Mouse (Mus musculus) kidney, postnatal 0 days (tissue): ENCODE data around the gene Aspscr1. TPM values are rescaled to one million over a fixed set of nuclear protein-coding genes. Genes with fewer than 3 reads are reported as not detected.

Experiments used
- ATAC-seq: fragments of 200-750 bp; cut with Nextera tagmentation; replicated peaks from 2 replicates; pipeline ENCODE4 v1.8.0; 2017; ENCODE audit warnings: low read depth, moderate number of reproducible peaks, moderate TSS enrichment, moderate library complexity; ENCODE audit not compliant: low FRiP score
- DNase-seq: peaks from one replicate; pipeline ENCODE4 v3.0.0-alpha.2; 2016; ENCODE audit warnings: low spot score
- H3K27ac ChIP-seq: fragments of 300-500 bp; sonication (generic); 2 replicates; pipeline ENCODE4 v1.5.1; 2014; ENCODE audit warnings: mild to moderate bottlenecking
- H3K27me3 ChIP-seq: fragments of 300-500 bp; sonication (generic); 2 replicates; pipeline ENCODE4 v1.6.1; 2014; ENCODE audit warnings: low read length, mixed read lengths; ENCODE audit not compliant: insufficient read depth
- H3K36me3 ChIP-seq: fragments of 300-500 bp; sonication (generic); 2 replicates; pipeline ENCODE4 v1.6.1; 2014; ENCODE audit warnings: low read length, mixed read lengths; ENCODE audit not compliant: insufficient read depth
- H3K4me1 ChIP-seq: fragments of 300-500 bp; sonication (generic); replicated peaks from 2 replicates; pipeline ENCODE4 v1.6.1; 2014; ENCODE audit warnings: antibody characterized with exemption, low read length, mixed read lengths; ENCODE audit not compliant: insufficient read depth
- H3K4me2 ChIP-seq: fragments of 300-500 bp; sonication (generic); 2 replicates; pipeline ENCODE4 v1.6.1; 2014; ENCODE audit warnings: mild to moderate bottlenecking, low read length, moderate library complexity, mixed read lengths
- H3K4me3 ChIP-seq: fragments of 300-500 bp; sonication (generic); replicated peaks from 2 replicates; pipeline ENCODE4 v1.5.1; 2014; ENCODE audit warnings: low read depth, low read length
- H3K9ac ChIP-seq: fragments of 300-500 bp; sonication (generic); 2 replicates; pipeline ENCODE4 v1.6.1; 2014; ENCODE audit warnings: low read depth, low read length
- H3K9me3 ChIP-seq: fragments of 300-500 bp; sonication (generic); replicated peaks from 2 replicates; pipeline ENCODE4 v1.6.1; 2016; ENCODE audit warnings: low read length, inconsistent platforms, mixed read lengths
- CTCF ChIP-seq: IDR thresholded peaks from 2 replicates; pipeline ENCODE4 v1.5.1; 2016; ENCODE audit warnings: antibody characterized with exemption, low read depth, mild to moderate bottlenecking, moderate library complexity
- WGBS: fragments of 180-500 bp; shearing (Covaris S2); extraction: QIAGEN DNeasy Blood & Tissue Kit; methylation state at CpG from one replicate; pipeline ENCODE4 v1.1.7; 2014; 5-methylcytosine and 5-hydroxymethylcytosine counted together
- polyA plus RNA-seq: library from polyadenylated mRNA; unstranded; fragments of >200 nt; fragmentation: Nextera tagmentation; extraction: Ambion mirVana; gene quantifications from 2 replicates; pipeline ENCODE4 v1.2.1, GENCODE M21; 2015

Aspscr1 gene
- polyA plus RNA-seq, 1 experiment from 2014 or later = 122 TPM

DNA sequence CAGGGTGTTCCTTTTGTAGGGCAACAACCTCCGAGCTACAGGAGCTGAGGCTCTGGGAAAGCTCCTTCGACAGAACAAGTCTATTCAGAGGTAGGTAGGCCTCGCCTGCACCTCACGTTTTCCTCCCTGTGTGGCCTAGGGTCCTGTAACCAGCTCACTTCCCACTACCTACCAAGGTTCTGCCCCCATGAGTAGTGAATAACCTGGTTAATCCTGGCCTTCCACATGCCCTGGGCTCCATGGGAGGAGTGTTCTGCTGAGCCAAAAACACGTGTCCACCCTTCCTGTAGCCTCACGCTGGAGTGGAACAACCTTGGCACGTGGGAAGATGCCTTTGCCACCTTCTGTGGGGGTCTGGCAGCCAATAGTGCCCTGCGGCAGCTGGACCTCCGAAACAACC is 42.4 kb downstream of the Aspscr1 start:
- Histone ChIP-seq H3K27me3 (no peaks in the 10 kb centered on the region), H3K9ac (no peak overlapping the region), H3K4me3 (no peak overlapping the region), H3K9me3 (no peaks in the 10 kb centered on the region), H3K36me3 (0 out of 2 replicates have a peak, but pooled peaks cover 13% of the 10 kb centered on the region), H3K4me2 (no peak overlapping the region; the same call in 1 of the 2 replicates), H3K27ac (no peak overlapping the region), H3K4me1 (peaks cover 15% of the 10 kb centered on the region; the same call in 1 of the 2 replicates)
- no peak for TF ChIP-seq CTCF
- DNase-seq (no peak), ATAC-seq (no peak)
- WGBS = 87% methylated on average over 9 of the region's 9 CpGs

GRCm38 (mm10) chr11:120719242-120719641 is 46.5 kb downstream of the Aspscr1 start:
- 0 out of 2 replicates have a peak, but pooled peaks cover 8% of the 10 kb centered on the region for H3K36me3 ChIP-seq
- 92% methylated on average over 9 of the region's 9 CpGs for WGBS
- TF ChIP-seq CTCF = no peak
- H3K4me2 ChIP-seq = no peak overlapping the region
- ATAC-seq (no peak), DNase-seq (no peak)
- H3K4me1 ChIP-seq = peaks cover 24% of the 10 kb centered on the region; the same call in 1 of the 2 replicates
- no peak overlapping the region for H3K27ac ChIP-seq
- no peaks in the 10 kb centered on the region for H3K27me3 ChIP-seq
- H3K9ac ChIP-seq = no peak overlapping the region
- H3K9me3 ChIP-seq = no peaks in the 10 kb centered on the region
- H3K4me3 ChIP-seq = no peak overlapping the region

DNA sequence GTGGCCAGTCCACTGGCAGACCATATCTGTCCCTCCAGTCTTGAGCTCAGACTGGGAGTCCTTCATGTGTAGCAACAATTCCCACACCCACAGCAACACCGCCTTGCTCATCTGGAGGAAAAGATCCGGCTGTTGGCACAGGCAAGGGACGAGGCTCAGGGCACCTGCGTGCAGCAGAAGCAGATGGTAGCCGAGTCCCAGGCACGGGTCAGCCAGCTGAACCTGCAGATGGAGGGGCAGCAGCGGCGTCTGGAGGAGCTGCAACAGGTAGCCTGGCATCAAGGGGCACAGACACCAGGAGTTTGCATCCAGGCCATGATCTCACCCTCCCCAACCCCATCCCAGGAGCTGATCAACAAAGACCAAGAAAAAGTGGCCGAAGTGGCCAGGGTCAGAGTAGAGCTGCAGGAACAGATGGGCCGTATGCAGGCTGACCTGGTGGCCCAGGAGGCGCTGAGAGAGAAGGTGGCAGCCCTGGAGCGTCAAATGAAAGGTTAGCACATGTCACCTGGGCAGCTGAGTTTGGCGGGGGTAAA is 47.1 kb downstream of the Aspscr1 start:
- peaks cover 10% of the 10 kb centered on the region; the same call in 1 of the 2 replicates for H3K36me3 ChIP-seq
- ATAC-seq (no peak; the same call in 1 of the 2 replicates), DNase-seq (no peak)
- 88% methylated on average over 12 of the region's 13 CpGs for WGBS
- H3K9me3 ChIP-seq = no peaks in the 10 kb centered on the region
- H3K27me3 ChIP-seq = no peaks in the 10 kb centered on the region
- no peak for TF ChIP-seq CTCF
- H3K4me1 ChIP-seq = peaks cover 18% of the 10 kb centered on the region; the same call in 1 of the 2 replicates
- no peak overlapping the region for H3K27ac ChIP-seq
- no peak overlapping the region for H3K9ac ChIP-seq
- H3K4me3 ChIP-seq = no peak overlapping the region
- H3K4me2 ChIP-seq = no peak overlapping the region

DNA sequence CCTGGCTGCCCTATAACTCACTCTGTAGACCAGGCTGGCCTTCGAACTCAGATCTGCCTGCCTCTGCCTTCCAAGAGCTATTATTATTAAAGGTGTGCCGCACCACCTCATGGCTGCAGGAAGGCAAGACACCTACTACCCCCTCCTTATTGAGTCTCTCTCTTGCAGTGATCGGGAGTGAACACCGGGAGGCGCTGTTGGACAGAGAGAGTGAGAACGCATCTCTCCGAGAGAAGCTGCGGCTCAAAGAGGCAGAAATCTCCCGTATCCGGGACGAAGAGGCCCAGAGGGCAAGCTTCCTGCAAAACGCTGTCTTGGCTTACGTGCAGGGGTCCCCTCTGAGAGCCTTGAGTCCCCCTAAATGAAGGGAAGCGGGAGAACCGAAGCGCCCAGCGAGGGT is 47.7 kb downstream of the Aspscr1 start:
- WGBS = 12% methylated on average over 17 of the region's 17 CpGs
- Histone ChIP-seq H3K4me3 (peak overlapping the region; percentile 55), H3K9me3 (no peaks in the 10 kb centered on the region), H3K36me3 (peaks cover 12% of the 10 kb centered on the region; the same call in 1 of the 2 replicates), H3K4me1 (peaks cover 18% of the 10 kb centered on the region; the same call in 1 of the 2 replicates), H3K27ac (no peak overlapping the region), H3K9ac (peak overlapping the region; percentile 76; the same call in 1 of the 2 replicates), H3K27me3 (no peaks in the 10 kb centered on the region), H3K4me2 (peak overlapping the region; percentile 99)
- DNase-seq (peak; percentile 94), ATAC-seq (no peak; the same call in 1 of the 2 replicates)
- TF ChIP-seq CTCF = peak; percentile 96

DNA sequence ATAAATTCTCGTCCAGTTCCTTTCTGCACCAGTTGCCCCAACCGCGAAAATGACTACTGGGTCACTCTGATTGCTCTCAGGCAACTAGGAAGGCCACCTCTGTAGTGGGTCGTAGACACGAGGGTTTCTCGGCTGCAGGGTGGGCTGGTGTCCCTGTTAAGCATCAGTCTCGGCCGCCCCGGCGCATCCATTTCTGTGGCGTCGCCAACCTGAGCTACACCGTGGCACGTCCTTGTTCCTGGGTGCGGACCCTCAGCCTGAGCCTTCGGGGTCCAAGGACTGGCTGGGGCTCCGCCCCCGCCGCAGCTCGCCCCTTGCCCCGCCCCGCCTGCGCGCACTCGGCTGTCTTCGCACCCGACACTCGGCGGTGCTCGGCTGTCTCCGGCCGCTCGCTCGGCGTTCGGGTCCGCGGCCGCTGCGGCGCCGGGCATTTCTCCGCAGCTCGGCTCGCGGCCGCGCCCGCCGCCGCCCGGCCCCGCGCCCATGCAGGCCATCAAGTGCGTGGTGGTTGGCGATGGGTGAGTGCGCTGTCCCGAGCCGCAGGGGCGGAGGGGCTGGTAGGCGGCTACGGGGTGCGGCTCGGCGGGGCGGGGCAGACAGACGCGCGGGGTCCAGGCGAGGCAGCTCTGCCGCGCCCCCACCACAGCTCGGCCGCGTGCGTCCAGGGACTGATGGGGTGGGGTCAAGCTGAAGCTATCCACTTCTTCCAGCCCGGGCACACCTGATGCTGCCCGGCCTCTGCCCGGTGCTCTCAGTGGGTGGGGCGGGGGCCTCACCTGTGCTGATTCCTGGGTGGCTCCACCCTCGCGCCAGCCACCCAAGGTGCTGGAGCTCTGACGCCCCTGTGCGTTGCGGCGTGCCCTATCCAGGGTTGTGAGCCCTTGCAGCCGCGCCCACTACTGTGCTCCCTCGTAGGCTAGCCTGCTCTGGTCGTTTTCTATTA is 48.6 kb downstream of the Aspscr1 start, which contains the start of gene Rac3:
Gene Rac3, plus strand, starts transcription at position 347 of the 943 bp plus-strand sequence.
- Histone ChIP-seq H3K4me2 (peak within 1 kb of the TSS; percentile 99), H3K4me3 (peak within 1 kb of the TSS; percentile 55), H3K27ac (no peak within 1 kb of the TSS), H3K27me3 (no peaks in the 10 kb centered on the region), H3K9ac (peak within 1 kb of the TSS; percentile 76), H3K36me3 (peaks cover 12% of the 10 kb centered on the region; the same call in 1 of the 2 replicates), H3K4me1 (peaks cover 19% of the 10 kb centered on the region; the same call in 1 of the 2 replicates), H3K9me3 (no peaks in the 10 kb centered on the region)
- ATAC-seq (peak; percentile 58), DNase-seq (peak; percentile 79)
- no peak for TF ChIP-seq CTCF
- WGBS = under 1% methylated on average over 89 of the region's 90 CpGs

DNA sequence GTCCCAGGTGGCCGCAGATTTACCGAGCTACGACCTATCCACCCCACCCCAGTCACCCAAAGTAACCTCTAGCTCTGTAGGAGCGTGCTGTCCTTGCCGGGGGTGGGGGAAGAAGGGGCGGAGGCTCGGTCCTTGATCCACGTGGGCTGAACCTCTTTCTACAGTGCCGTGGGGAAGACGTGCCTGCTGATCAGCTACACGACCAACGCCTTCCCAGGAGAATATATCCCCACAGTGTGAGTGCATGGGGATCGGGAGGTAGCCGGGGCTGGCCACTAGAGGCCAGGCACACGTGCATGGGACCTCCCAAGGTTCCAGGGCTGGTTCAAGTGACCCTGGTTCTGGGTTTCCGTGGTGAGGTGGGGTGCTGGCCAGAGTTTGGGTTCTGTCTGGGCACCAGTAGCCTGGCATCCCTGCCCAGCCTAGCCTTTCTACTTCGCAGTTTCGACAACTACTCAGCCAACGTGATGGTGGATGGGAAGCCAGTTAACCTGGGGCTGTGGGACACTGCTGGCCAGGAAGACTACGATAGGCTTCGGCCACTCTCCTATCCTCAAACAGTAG is 49.4 kb downstream of the Aspscr1 start:
- DNase-seq = no peak
- 22% methylated on average over 21 of the region's 21 CpGs for WGBS
- Histone ChIP-seq H3K4me1 (peaks cover 24% of the 10 kb centered on the region; the same call in 1 of the 2 replicates), H3K4me2 (peak overlapping the region; percentile 99), H3K36me3 (peaks cover 9% of the 10 kb centered on the region; the same call in 1 of the 2 replicates), H3K27me3 (no peaks in the 10 kb centered on the region), H3K9me3 (no peaks in the 10 kb centered on the region), H3K9ac (peak overlapping the region; percentile 76), H3K27ac (no peak overlapping the region), H3K4me3 (peak overlapping the region; percentile 55)
- no peak for ATAC-seq
- TF ChIP-seq CTCF = 0 out of 2 replicates have a peak, but pooled peaks have one; percentile 20
